Mouse (Mus musculus) heart, embryonic 14.5 days (tissue): ENCODE measurements at regions not wholly inside any gene's neighbourhood (a gene's known extent, or its start where the extent isn't known, plus 50 kb on each side); places are given as distances from the start of the nearest gene placed in this dataset.
A peak's percentile ranks its signal among the peaks of the same experiment; 100 is the strongest.

Experiments
- ATAC-seq: fragments of 200-750 bp; cut with Nextera tagmentation; 2 replicates; pipeline ENCODE4 v1.8.0; 2017; ENCODE audit warnings: low read depth, moderate TSS enrichment; ENCODE audit not compliant: insufficient number of reproducible peaks, insufficient read depth, low FRiP score
- H3K27ac ChIP-seq, 2 experiments: fragments of 200-500 bp in 1 of 2; fragments of 300-500 bp in 1 of 2; sonication (generic) in 1 of 2; replicated peaks in 1 of 2; 2 replicates each; pipeline ENCODE4 v1.5.1; 2012 to 2014; ENCODE audit warnings: low read depth in 2 of 2, low read length in 2 of 2, control low read depth in 1 of 2, mild to moderate bottlenecking in 1 of 2, mixed read lengths in 1 of 2; ENCODE audit not compliant: control insufficient read depth in 1 of 2, insufficient read depth in 1 of 2
- H3K27me3 ChIP-seq: fragments of 300-500 bp; sonication (generic); 2 replicates; pipeline ENCODE4 v1.6.1; 2014; ENCODE audit warnings: mild to moderate bottlenecking, low read length, control low read depth; ENCODE audit not compliant: control insufficient read depth, insufficient read depth
- H3K36me3 ChIP-seq: fragments of 300-500 bp; sonication (generic); 2 replicates; pipeline ENCODE4 v1.6.1; 2014; ENCODE audit warnings: mild to moderate bottlenecking, control low read depth, low read length, mixed read lengths; ENCODE audit not compliant: control insufficient read depth, insufficient read depth
- H3K4me1 ChIP-seq, 2 experiments: fragments of 200-500 bp in 1 of 2; fragments of 300-500 bp in 1 of 2; sonication (generic) in 1 of 2; 2 replicates each; pipeline ENCODE4 v1.6.1; 2012 to 2014; ENCODE audit warnings: low read length in 2 of 2, control low read depth in 1 of 2, mixed read lengths in 1 of 2; ENCODE audit not compliant: control insufficient read depth in 2 of 2, insufficient read depth in 2 of 2
- H3K4me2 ChIP-seq: fragments of 300-500 bp; sonication (generic); 2 replicates; pipeline ENCODE4 v1.6.1; 2014; ENCODE audit warnings: mild to moderate bottlenecking, low read length
- H3K4me3 ChIP-seq, 2 experiments: fragments of 200-500 bp in 1 of 2; fragments of 300-500 bp in 1 of 2; sonication (generic) in 1 of 2; 2 replicates each; pipeline ENCODE4 v1.5.1; 2012 to 2014; ENCODE audit warnings: low read length in 2 of 2, mild to moderate bottlenecking in 2 of 2, control low read depth in 1 of 2, low read depth in 1 of 2, moderate library complexity in 1 of 2; ENCODE audit not compliant: control insufficient read depth in 1 of 2, insufficient read depth in 1 of 2
- H3K9ac ChIP-seq: fragments of 300-500 bp; sonication (generic); 2 replicates; pipeline ENCODE4 v1.6.1; 2014; ENCODE audit warnings: mild to moderate bottlenecking, low read length
- H3K9me3 ChIP-seq: fragments of 300-500 bp; sonication (generic); 2 replicates; pipeline ENCODE4 v1.6.1; 2016; ENCODE audit warnings: low read length, control low read depth; ENCODE audit not compliant: control insufficient read depth
- WGBS: fragments of 180-500 bp; shearing (Covaris S2); extraction: QIAGEN DNeasy Blood & Tissue Kit; methylation state at CpG from one replicate; pipeline ENCODE4 v1.1.7; 2014; 5-methylcytosine and 5-hydroxymethylcytosine counted together

DNA sequence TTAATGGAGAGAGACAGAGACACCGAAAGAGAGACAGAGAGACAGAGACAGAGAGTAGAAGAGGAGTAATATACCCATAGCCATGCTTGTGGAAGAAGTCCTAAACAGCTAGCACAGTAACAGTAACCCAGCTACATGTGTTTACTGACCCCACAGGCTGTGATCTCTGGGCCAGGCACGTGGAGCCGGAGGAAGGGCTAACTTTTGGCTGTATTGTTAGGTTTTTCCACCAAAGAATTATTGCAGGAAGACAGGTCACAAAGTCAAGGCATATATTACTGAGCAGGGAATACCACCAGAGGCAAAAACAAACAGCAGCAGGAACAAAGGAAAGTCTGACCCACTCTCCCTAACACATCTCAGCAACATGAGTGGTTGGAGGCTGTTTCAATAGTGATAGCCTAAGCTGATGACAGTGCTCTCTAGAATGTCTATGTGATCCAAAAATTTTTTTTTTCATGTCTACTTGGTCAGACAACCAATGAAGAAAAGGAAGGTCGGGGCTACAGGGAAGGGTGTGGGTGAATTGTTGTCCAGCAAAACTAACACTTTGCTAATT is 135.8 kb upstream of the Phactr1 start:
- no peaks in the 10 kb centered on the region for H3K27me3 ChIP-seq
- no peak overlapping the region for H3K4me2 ChIP-seq
- H3K36me3 ChIP-seq, result no peaks in the 10 kb centered on the region
- H3K9ac ChIP-seq, result no peak overlapping the region
- H3K9me3 ChIP-seq, result peaks cover 8% of the 10 kb centered on the region
- 51% methylated on average over 4 of the region's 4 CpGs for WGBS
- H3K4me3 ChIP-seq, result no peak overlapping the region
- H3K27ac ChIP-seq, result no peak overlapping the region
- no peak for ATAC-seq
- peaks cover 4 to 22% of the 10 kb centered on the region in 2 experiments; a peak in 3 of 4 replicates for H3K4me1 ChIP-seq

DNA sequence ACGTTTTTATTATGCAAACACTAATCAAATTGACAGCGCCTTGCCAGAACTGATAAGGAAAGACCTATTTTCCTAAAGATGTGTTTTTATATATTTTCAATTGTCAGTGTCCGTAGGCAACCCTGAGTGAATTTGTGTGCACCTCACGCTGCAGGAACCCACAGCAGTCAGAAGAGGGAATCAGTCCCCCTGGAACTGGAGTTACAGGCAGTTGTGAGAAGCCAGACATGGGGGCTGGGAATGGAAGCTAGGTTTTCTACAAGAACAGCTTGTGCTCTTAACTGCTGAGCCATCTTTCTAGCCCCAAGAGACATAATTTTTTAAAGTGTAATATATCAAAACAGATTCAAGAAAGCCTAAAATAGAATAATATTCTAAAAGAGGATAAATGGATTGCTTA is 134.0 kb upstream of the Phactr1 start:
- H3K36me3 ChIP-seq, result no peaks in the 10 kb centered on the region
- H3K9me3 ChIP-seq, result peaks cover 1% of the 10 kb centered on the region
- no peak overlapping the region for H3K9ac ChIP-seq
- 66% methylated on average over 4 of the region's 4 CpGs for WGBS
- no peak for ATAC-seq
- no peak overlapping the region for H3K27ac ChIP-seq
- H3K4me2 ChIP-seq, result no peak overlapping the region
- H3K27me3 ChIP-seq, result no peaks in the 10 kb centered on the region
- H3K4me3 ChIP-seq, result no peak overlapping the region
- H3K4me1 ChIP-seq, result peaks cover 4 to 27% of the 10 kb centered on the region in 2 experiments; a peak in 3 of 4 replicates

DNA sequence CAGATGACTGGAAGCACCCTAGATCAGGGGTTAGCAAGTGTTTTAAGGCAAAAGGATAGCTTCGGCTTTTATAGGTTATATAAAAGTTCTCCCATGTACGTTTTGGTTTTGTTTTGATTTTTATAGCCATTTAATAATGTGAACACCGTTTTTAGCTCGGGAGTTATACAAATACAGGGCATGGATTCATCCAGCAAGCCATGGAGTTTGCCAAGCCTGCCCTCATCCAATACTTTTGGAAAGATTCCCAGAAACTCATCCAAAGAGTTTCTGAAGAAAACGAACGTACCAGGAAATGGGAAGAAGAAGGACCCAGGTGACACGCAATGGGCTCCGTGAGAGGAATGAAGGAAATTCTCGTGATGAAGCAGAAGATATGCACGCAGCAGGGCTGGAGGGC is 133.6 kb upstream of the Phactr1 start:
- Histone ChIP-seq H3K27me3 (no peaks in the 10 kb centered on the region), H3K27ac (no peak overlapping the region), H3K4me1 (peaks cover 4 to 27% of the 10 kb centered on the region in 2 experiments; a peak in 3 of 4 replicates), H3K4me3 (no peak overlapping the region), H3K9ac (no peak overlapping the region), H3K9me3 (no peaks in the 10 kb centered on the region), H3K4me2 (no peak overlapping the region), H3K36me3 (no peaks in the 10 kb centered on the region)
- no peak for ATAC-seq
- WGBS, result 85% methylated on average over 10 of the region's 10 CpGs

DNA sequence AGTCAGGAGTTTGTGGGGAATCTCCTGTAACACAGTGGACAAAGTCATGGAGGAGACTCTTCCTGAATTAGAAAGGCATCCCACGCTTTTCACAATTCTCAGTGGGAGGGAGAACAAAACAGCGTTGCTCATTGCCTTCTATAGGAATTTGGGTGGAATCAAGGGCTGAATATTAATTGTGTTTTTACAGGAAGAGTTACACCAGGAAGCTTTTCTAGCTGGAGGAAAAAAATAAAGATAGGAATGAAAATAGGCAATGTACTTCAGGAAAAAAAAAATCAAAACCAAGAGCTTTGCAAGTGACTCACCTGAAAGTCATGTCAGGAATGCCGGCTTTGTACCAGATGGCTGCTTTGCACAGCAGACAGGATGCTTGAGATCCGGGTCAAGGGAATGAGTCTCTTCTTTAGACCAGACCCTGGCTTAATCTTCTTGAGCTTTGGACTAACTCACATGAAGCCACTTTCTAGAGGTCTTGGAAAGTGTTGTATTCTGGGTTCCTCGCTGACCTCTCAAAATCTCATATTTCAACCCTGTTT is 131.3 kb upstream of the Phactr1 start:
- H3K4me3 ChIP-seq, result no peak overlapping the region
- no peaks in the 10 kb centered on the region for H3K27me3 ChIP-seq
- no peak overlapping the region for H3K4me2 ChIP-seq
- no peak overlapping the region for H3K9ac ChIP-seq
- H3K4me1 ChIP-seq, result peaks cover 4 to 27% of the 10 kb centered on the region in 2 experiments; a peak in 3 of 4 replicates
- no peaks in the 10 kb centered on the region for H3K9me3 ChIP-seq
- WGBS, result 24% methylated on average over 5 of the region's 5 CpGs
- H3K36me3 ChIP-seq, result no peaks in the 10 kb centered on the region
- no peak for ATAC-seq
- H3K27ac ChIP-seq, result peak overlapping the region; percentile 58 to 72

DNA sequence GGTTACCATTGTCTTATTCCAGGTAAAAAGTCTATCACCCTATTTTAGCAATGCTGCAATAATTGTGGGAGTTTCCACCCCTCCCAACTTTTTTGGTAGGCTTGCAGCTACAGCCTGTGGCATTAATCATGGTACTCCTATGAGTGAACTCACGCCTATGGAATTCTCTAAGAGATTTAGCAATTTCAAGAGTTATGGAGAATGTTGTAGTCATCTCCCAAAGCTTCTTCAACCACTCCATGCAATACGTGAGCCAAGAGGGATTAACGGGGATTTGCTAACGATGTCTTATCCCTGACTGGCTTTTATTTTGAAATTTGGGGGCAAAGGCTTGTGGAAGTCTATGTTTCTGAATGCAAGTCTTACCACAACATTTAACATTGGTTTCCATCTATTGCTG is 125.5 kb upstream of the Phactr1 start:
- ATAC-seq, result no peak
- WGBS, result 81% methylated on average over 4 of the region's 4 CpGs
- H3K27me3 ChIP-seq, result no peaks in the 10 kb centered on the region

DNA sequence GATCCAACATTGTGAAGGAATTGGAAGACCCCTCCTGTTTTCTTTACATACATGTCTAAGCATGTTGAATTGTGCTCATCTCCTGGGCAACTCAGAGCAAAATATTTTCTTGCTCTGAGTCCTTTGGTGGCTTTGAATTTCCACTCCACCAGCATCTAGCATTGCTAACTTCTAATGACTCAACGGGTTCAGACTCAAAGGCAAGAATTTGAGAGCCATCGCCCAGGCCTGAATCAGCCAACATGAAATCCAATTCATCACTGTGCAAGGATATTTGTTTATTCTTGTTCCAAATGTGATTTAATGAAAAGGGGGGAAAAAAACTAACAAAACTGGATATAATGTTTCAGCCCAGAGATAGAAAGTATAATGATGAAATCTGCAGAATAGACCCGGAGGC is 121.9 kb upstream of the Phactr1 start:
- Histone ChIP-seq H3K4me3 (no peak overlapping the region), H3K4me2 (no peak overlapping the region), H3K9me3 (no peaks in the 10 kb centered on the region), H3K27me3 (no peaks in the 10 kb centered on the region), H3K27ac (no peak overlapping the region), H3K9ac (no peak overlapping the region), H3K4me1 (no peaks in the 10 kb centered on the region), H3K36me3 (no peaks in the 10 kb centered on the region)
- 87% methylated on average over 3 of the region's 3 CpGs for WGBS
- no peak for ATAC-seq

More for the DNA sequence above, 125.5 kb upstream of the Phactr1 start:
- Histone ChIP-seq H3K4me3 (no peak overlapping the region), H3K4me1 (0 out of 4 replicates have a peak, but pooled peaks cover 0 to 2% of the 10 kb centered on the region in 2 experiments), H3K9me3 (no peaks in the 10 kb centered on the region), H3K27ac (no peak overlapping the region), H3K4me2 (no peak overlapping the region), H3K9ac (no peak overlapping the region), H3K36me3 (no peaks in the 10 kb centered on the region)

DNA sequence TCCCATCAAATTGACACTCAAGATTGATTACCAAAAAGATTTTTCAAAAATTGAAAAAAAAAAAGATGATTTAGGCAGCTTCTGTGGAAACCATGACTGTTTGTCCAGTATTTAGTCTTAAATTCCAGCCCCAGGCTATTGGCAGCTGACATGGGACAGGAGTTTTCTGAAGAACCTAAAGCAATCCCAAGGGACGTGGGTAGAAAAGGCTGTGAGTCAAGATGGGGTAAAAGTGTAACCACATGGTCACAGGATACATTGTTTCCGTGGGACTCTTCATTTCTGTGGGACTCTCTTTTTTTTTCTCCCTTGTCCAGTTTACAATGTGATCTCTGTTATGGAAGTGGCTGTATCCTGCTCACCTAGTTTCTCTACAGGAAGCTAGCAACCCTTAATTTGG is 119.0 kb upstream of the Phactr1 start:
- Histone ChIP-seq H3K4me3 (no peak overlapping the region), H3K27me3 (no peaks in the 10 kb centered on the region), H3K9ac (no peak overlapping the region), H3K4me1 (peaks cover 5 to 7% of the 10 kb centered on the region in 2 experiments; a peak in 2 of 4 replicates), H3K27ac (no peak overlapping the region), H3K4me2 (no peak overlapping the region), H3K9me3 (no peaks in the 10 kb centered on the region), H3K36me3 (no peaks in the 10 kb centered on the region)
- ATAC-seq, result no peak
- WGBS, result 77% methylated on average over 2 of the region's 2 CpGs
